27 mouse cellular contexts compared by ENCODE assay signal in the genomic region with DNA sequence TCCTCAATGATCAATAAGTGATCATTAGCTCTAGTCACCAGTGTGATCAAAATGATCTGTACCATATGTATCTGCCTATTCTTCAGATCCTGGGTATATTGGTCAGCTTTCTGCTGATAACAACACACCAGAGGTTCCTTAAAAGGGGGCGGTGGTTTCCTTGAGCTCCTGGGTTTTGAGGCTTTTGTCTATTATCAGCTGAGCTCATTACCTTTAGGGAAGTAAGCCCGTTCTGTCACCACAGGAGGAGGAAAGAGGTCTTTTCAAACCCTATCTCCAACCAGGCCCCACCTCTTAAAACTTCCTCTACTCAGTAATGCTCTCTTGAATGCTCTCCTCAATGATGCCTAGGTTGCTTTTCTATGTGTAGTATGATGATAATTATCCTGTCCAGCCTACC. TPM values are rescaled to one million over a fixed set of nuclear protein-coding genes. Genes with fewer than 3 reads are reported as not detected.
DNase-seq lines count a peak whose midpoint lies in the region; ATAC-seq and TF ChIP-seq lines count a peak whose summit lies in the region.
"Had no signal": no experiment of that assay in that cellular context is flagged by ENCODE, and none has a peak within 500 bp of the region (broad histone marks: within the 10 kb centered on the region; RNA-seq: fewer than 3 reads in every experiment).

No protein-coding gene starts in this region.

- intact Hi-C loops in left cerebral cortex, adult 2 months (cut with DNase I), result loop anchor here (2.0 kb wide), 1 partner anchor 74 kb away; no protein-coding TSS in a partner anchor

- no peaks in the 10 kb centered on the region for H3K4me1 ChIP-seq in hindbrain, embryonic 14.5 days (replicated peaks; ENCODE audit: control insufficient read depth, insufficient read depth, low read length)
- H3K4me1 ChIP-seq: embryonic facial prominence, embryonic 12.5 days; embryonic facial prominence, embryonic 15.5 days; heart, embryonic 10.5 days; heart, embryonic 13.5 days; hindbrain, embryonic 10.5 days; hindbrain, embryonic 13.5 days had no signal

- peak; percentile 65 for ATAC-seq in common myeloid progenitor, adult 5-6 weeks (replicated peaks; ENCODE audit: low read depth, poor library complexity, severe bottlenecking)
- ATAC-seq in megakaryocyte, adult 5-6 weeks (ENCODE audit: poor library complexity, severe bottlenecking), result peak; percentile 66
- no peak for ATAC-seq in hindbrain, embryonic 14.5 days (ENCODE audit: low FRiP score)
- ATAC-seq: CD4-positive, CD25-positive, alpha-beta regulatory T cell, adult 4 months; forebrain, embryonic 14.5 days; forebrain, postnatal 0 days; hindbrain, postnatal 0 days; inflammation-experienced regulatory T-cells, adult 6 months had no signal

- 87% methylated on average over 2 of the region's 2 CpGs for WGBS in hindbrain, embryonic 14.5 days

- peak overlapping the region; percentile 9; the same call in 1 of the 2 replicates for H3K4me3 ChIP-seq in left cerebral cortex, adult 2 months
- no peak overlapping the region for H3K4me3 ChIP-seq in hindbrain, embryonic 14.5 days (replicated peaks; ENCODE audit: low read length)
- H3K4me3 ChIP-seq: embryonic facial prominence, embryonic 12.5 days; embryonic facial prominence, embryonic 15.5 days; gastrocnemius, adult 2 months; heart, adult 2 months; heart, embryonic 10.5 days; heart, embryonic 13.5 days; hindbrain, embryonic 10.5 days; hindbrain, embryonic 13.5 days had no signal

- no peak for TF ChIP-seq CTCF in left cerebral cortex, adult 2 months (IDR thresholded peaks at IDR 0.05)

- H3K27ac ChIP-seq in left cerebral cortex, adult 2 months, result no peak overlapping the region
- H3K27ac ChIP-seq in hindbrain, embryonic 14.5 days, result no peak overlapping the region
- H3K27ac ChIP-seq: embryonic facial prominence, embryonic 12.5 days; embryonic facial prominence, embryonic 15.5 days; gastrocnemius, adult 2 months; heart, embryonic 10.5 days; heart, embryonic 13.5 days; hindbrain, embryonic 10.5 days; hindbrain, embryonic 13.5 days; hindbrain, postnatal 0 days had no signal

- no peak overlapping the region for H3K9ac ChIP-seq in hindbrain, embryonic 14.5 days
- H3K9ac ChIP-seq: embryonic facial prominence, embryonic 12.5 days; embryonic facial prominence, embryonic 15.5 days; forebrain, postnatal 0 days; heart, embryonic 13.5 days; hindbrain, embryonic 13.5 days had no signal

- DNase-seq in left cerebral cortex, adult 2 months (ENCODE audit: extremely low spot score in 1 of 2, low spot score in 2 of 2), result no peak
- DNase-seq in left cerebral cortex, adult 8-10 months (ENCODE audit: low spot score in 2 of 2), result no peak
- DNase-seq in right cerebral cortex, adult 2 months (ENCODE audit: low spot score in 2 of 2), result no peak
- DNase-seq in adrenal gland, adult 2 months, result no peak
- no peak for DNase-seq in hindbrain, embryonic 14.5 days (ENCODE audit: low spot score)
- DNase-seq: adrenal gland, postnatal 14 days; cerebellum, adult 11-12 months; cerebellum, adult 8-10 months; cerebellum, postnatal 10 days; cerebellum, postnatal 36 days; forebrain, postnatal 0 days; gastrocnemius, adult 2 months; gastrocnemius, postnatal 14 days had no signal

- H3K27me3 ChIP-seq in hindbrain, embryonic 14.5 days (ENCODE audit: control insufficient read depth, insufficient read depth, low read length), result no peaks in the 10 kb centered on the region
- H3K27me3 ChIP-seq: embryonic facial prominence, embryonic 12.5 days; embryonic facial prominence, embryonic 15.5 days; heart, embryonic 13.5 days; hindbrain, embryonic 13.5 days; Patski had no signal

- H3K4me2 ChIP-seq in hindbrain, embryonic 14.5 days (replicated peaks), result no peak overlapping the region
- H3K4me2 ChIP-seq: embryonic facial prominence, embryonic 12.5 days; embryonic facial prominence, embryonic 15.5 days; heart, embryonic 13.5 days; hindbrain, embryonic 13.5 days had no signal

- no peaks in the 10 kb centered on the region for H3K36me3 ChIP-seq in hindbrain, embryonic 14.5 days (replicated peaks; ENCODE audit: control insufficient read depth, insufficient read depth)
- H3K36me3 ChIP-seq: embryonic facial prominence, embryonic 12.5 days; embryonic facial prominence, embryonic 15.5 days; heart, embryonic 10.5 days; heart, embryonic 13.5 days; hindbrain, embryonic 10.5 days; hindbrain, embryonic 13.5 days had no signal

- no peaks in the 10 kb centered on the region for H3K9me3 ChIP-seq in hindbrain, embryonic 14.5 days (ENCODE audit: control insufficient read depth, low read length)
- H3K9me3 ChIP-seq: embryonic facial prominence, embryonic 12.5 days; embryonic facial prominence, embryonic 15.5 days; heart, embryonic 10.5 days; heart, embryonic 13.5 days; hindbrain, embryonic 10.5 days; hindbrain, embryonic 13.5 days had no signal

RNA-seq across cellular contexts. Expression of gene Zbtb18, which starts 28.8 kb away (rescaled TPM):
- total RNA-seq in left cerebral cortex, adult 2 months (2021), result 100 to 1,000 TPM; 351 to 386 TPM
- 100 to 1,000 TPM; 279 to 374 (median 318) TPM for total RNA-seq in left cerebral cortex, adult 8-10 months (2022)
- total RNA-seq in common myeloid progenitor, adult 5-6 weeks (2017), result 44.6 and 55.6 TPM in 2 replicates
- total RNA-seq in megakaryocyte, adult 5-6 weeks (2015), result 45.0 and 48.4 TPM in 2 replicates
- total RNA-seq in megakaryocyte, adult 5-6 weeks (2017), result 47.9 and 73.7 TPM in 2 replicates
- 10 to 100 TPM; 23.8 to 25.8 TPM for total RNA-seq in adrenal gland, adult 2 months (2021)
- 3.7 and 5.7 TPM in 2 replicates for polyA plus RNA-seq in adrenal gland, adult 2 months (2012; rRNA removed)
- polyA plus RNA-seq in hindbrain, embryonic 14.5 days (2014; fragmentation: Nextera tagmentation; extraction: Ambion mirVana), result 8.2 and 9.0 TPM in 2 replicates
